Mouse (Mus musculus) lung, postnatal 10 days (tissue): ENCODE data around the gene Safb.
"Not testable (repeated sequence)": the region's sequence is repeated elsewhere in the genome, so short reads cannot be mapped to it uniquely, and the experiment has no call there.

Source experiments
- DNase-seq: peaks from one replicate; pipeline ENCODE4 v3.0.0; 2021

Gene Safb

DNA sequence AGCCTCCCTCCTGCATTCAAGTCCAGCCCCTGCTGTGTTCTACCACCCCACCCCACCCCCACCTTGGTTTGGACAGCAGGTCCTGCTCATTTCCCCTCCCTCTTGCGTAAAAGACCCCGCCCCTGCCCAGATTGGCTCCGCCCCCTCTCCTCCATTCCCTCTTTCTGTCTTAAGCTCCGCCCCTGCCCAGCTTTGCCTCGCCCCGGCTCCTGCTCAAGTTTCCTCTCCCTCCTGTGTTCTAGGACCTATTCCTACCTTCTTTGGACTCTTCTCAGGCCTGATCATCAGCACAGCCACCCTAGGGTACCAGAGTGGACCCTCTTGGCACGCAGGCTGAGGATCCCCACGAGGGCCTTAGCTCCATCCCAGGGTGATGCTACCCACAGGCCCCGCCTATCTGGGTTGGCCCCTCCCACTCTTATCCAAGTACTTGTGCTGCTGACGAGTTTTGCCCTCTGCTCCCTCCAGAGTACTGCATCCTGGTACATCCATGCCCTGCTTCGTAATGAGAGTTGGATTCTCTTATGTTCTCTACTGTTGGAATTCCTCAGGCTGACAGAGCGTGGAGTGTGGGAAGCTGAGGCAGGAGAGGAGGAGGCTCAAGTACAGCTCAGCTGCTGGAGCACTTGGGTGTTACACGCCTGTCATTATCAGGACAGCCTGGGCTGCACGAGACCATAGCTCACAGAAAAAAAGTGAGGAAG is 27.4 kb downstream of the Safb start:
- DNase-seq = peak; percentile 74

DNA sequence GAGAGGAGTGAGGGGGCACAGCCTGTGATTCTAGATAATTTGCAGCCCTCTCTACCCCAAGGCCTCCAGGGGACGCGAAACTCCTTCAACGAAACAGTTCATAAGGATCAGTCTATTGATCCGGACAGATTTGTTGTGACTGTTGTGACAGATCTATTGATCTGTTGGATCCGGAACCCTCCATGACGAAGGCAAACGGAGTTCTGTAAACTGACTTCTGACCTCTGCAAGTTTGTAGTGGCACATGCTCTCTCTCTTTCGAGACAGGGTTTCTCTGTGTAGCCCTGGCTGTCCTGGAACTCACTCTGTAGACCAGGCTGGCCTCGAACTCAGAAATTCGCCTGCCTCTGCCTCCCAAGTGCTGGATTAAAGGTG is 27.9 kb downstream of the Safb start:
- not testable (repeated sequence) for DNase-seq

DNA sequence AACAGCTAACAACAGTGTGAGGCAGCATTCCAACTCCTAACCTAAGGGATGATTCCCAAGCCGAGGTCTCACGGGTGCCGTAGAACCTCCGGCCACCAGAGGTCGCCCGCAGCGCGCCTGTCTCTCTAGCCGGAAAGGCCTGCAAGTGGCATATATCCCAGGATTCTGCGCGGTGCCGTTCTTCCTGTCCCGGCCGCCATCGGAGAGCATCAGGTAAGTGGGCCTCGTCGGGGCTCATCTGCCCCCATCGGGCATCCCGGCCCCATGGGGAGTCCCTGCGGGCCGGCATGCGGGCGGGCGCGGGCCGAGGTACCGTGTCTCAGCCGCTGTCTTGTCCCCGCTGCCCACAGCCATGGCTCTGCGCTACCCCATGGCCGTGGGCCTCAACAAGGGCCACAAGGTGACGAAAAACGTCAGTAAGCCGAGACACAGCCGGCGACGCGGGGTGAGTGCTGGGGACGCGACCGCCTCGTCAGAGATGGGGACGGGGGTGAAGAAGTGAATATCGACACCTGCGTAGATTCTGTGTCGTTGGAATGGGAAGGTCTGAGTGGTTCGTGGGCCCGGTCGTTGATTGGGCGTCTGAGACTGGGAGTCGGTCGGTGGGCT is 28.7 kb downstream of the Safb start, which contains the start of gene Rpl36:
Gene Rpl36, plus strand, starts transcription at position 181 of the 609 bp plus-strand sequence.
- peak; percentile 97 for DNase-seq

DNA sequence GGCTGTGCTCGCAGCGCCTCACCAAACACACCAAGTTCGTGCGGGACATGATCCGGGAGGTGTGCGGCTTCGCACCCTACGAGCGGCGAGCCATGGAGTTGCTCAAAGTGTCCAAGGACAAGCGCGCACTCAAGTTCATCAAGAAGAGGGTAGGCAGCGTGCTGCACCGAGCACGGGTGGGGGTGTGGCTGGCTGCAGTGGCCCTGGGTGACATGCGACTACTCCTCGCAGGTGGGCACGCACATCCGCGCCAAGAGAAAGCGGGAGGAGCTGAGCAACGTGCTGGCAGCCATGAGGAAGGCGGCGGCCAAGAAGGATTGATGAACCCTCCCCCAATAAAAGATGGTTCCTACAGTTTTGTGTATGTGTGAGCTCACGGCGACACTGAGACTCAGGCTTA is 29.3 kb downstream of the Safb start:
- DNase-seq = peak; percentile 32

DNA sequence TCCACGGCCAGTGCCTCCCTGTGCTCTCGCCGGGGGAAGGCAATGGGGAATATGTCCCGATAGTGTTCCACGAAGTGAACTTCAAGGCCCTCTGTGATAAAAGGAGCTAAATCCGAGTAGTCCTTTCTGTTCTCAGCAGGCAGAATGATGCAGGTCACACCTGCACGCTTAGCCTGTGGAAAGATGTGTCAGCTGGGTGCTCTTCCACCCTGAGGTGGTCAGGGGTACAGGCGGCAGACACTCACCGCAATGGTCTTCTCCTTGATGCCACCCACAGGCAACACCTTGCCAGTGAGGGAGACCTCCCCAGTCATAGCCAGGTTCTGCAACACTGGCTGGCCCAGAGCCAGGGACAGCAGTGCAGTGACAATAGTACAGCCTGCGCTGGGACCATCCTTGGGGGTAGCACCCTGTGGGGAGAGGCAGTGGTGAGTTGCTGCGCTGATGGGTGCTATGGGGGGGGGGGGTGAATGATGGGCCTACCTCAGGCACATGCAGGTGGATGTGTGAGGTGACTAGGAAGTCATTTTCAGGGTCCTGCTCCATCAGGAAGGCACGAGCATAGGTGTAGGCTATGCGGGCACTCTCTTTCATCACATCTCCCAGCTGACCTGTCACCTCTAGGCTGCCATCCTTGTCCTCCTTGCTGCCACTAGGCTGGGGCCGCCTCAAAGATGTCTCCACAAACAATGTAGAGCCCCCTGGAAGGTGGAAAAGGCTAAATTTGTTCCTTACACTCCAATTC is 29.9 kb downstream of the Safb start:
- no peak for DNase-seq

DNA sequence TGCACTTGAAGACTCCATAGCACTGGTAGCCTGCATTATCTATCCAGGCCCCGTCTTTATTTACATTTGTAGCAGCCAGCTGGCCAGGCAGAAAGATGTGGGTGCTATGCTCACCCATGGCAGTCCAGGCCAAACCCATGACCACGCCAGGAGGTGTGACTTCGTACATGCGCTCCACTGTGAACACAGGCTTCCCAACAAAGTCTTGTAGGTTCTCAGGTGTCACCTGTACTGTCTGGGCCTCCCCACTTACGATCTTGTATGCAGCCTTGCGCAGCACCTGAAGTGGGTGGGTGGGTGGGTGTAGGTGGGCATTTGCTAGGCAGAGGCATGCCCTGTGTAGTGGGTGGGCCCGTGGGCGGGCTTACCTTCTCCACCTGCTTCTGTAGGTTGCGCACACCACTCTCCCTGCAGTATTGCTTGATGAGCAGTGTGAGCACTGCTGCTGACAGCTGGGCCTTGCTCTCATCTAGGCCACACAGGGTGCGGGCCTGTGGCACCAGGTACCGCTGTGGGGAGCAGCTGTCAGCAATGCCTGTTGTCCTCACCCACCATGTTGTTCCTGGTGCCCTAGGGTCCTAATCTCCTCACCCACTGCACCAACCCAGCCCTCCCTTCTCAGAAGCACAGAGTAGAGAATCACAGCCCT is 30.6 kb downstream of the Safb start:
- no peak for DNase-seq

DNA sequence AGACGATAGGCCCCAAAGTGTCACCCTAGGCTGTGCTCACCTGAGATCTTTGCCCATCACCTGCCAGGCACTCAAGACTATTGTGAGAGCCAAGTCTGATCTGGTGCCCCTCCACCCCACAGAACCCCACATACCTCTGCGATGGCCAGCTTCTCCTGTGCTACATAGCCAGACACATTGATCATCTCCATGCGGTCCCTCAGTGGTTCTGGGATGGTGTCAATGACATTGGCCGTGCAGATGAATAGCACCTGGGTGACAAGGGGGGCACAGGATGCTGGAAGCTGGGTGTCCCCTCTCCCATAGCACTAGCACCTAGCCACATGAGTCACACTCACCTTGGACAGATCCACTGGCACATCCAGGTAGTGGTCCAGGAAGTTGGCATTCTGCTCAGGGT is 31.2 kb downstream of the Safb start:
- no peak for DNase-seq

DNA sequence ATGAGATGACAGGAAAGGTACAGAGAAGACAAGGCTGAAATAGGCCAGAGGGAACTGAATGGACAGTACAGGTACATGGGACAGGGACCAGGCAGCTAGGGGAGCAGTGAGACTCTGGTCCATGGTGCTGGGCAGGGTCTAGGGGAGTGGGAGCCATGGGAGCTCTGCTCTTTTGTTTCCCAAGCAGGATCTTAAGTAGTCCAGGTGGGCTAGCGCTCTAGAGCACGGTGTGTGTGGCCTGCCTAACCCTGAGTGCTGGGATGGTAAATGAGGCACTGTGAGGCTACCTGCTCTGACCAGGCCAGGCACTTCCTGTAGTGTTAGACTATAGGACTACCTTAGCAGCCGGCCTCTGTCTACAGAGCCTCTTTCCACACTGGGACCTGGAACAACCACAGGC is 32.1 kb downstream of the Safb start:
- DNase-seq = no peak

DNA sequence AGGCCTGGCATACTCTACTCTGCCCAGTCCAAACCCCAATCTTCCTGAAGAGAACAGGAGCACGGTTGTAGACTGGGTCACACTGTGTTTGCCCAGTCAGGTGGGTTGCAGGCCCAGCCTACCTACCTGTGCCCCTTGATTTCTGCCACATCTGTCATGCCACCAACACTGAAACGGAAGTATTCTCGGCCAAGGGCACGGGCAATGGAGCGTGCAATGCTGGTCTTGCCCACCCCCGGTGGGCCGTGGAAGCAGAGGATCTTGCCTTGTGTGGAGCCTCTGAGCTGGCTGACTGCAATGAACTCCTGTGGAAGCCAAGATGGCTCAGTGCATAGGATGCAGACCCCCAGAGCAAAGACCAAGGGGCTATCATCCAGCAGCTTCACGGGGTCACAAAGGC is 33.0 kb downstream of the Safb start:
- no peak for DNase-seq

DNA sequence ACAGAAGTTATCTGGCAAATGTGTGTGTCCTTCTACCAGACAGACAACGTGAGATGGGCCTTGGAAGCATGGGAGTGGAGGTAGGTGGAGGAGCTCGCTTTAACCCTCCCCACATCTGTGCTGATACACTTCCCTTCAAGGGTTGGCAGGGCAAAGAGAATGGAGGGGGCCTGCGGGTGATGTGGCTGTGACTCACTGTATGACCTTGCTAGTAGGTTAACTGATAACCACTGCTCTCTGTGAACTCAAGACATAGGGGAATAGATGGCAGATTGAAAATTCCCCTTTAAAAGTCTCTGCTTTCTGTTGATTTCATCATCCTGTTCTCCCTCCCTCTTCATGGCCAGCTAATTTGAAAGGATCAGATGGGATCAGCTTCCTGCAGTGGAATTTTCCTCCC is 40.9 kb downstream of the Safb start:
- no peak for DNase-seq

DNA sequence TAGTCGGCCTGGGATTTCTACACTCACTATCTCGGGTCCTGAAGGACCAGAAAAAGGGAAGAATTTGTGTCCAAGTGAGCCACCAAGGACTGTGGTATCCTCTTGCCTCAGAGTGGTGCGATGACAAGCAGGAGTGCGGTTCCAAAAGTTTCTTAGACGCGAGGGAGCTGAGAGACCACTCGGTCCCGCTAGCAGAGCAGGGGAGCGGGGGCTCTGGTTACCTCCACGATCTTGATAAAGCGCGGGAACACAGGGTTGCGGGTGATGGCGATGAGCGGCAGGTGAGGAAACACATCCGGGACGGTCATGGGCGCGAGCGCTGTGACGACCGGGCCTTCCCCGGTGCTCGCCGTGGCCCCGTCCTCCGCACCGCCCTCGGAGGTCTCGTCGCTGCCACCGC is 41.6 kb downstream of the Safb start:
- DNase-seq = no peak

DNA sequence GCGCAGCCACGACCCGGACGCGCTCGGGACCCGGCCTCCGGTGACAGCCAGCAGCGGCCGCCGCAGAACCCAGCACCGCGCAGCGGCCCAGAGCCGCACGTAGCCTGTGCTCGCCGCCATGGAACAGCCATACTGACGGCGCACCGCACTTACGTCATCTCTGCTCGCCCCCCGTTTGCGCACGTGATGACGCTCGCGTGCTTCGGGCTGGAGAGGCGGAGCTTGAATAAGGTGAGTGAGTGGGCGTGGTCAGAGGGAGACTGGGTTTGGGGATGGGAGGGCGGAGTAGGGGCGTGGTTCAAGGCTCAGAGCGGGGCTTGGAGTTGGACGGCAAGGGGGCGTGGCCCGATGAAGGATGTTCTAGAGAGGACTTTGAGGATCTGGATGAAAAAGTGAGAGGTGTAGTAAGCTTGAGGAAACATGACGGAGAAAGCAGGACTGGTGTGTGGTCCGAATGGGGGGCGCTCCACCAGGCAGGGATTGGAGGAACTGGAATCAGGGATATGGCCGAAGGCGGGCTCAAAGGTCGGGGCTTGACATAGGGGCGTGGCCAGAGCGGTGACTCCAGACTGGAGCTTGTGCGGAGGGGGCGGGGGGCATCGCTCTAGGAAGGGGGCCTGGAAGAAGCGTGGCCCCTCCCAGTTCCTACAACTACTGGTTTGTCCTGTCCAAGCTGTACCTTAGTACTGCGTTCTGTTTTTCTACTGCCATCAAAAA is 42.3 kb downstream of the Safb start, which contains the start of gene Lonp1:
Gene Lonp1, minus strand, starts transcription at position 134 of the 717 bp plus-strand sequence.
- DNase-seq = peak; percentile 98

DNA sequence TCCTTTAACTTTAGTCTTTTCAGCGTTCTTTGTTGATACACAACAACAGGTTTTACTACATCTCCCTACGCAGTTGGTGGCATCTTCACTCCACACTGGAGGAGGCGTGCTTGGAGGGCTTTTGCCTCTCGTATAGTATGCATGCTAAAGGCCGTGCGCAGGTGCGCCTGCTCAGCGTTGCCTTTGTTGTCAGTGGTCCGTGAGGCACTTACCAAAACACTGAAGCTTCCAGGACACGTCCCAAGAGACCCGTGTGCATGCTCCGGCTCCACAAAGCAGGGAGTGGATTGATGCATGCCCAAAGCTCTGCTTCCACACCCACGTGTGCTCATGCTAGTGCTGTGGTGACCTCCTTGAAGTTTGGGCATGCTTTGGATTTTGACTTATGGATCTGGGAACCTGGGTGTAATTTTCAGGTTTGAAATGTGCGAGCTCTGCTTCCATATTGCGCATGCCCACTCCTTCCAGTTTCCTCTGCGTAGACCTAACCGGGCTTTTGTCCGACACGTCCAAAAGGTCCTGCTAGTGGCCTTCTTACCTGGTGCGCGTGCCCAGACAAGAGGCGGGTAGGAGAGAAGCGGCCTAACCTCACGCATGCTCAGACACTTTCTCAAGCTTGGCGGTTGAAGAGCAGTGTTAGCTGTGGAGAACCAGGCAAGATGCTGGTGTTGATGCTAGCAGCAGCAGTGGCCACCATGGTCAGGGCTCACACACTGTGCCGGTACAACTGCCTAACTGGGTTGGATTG is 43.1 kb downstream of the Safb start, which contains the start of gene Catsperd:
Gene Catsperd, plus strand, starts transcription at position 614 of the 748 bp plus-strand sequence.
- peak; percentile 24 for DNase-seq

DNA sequence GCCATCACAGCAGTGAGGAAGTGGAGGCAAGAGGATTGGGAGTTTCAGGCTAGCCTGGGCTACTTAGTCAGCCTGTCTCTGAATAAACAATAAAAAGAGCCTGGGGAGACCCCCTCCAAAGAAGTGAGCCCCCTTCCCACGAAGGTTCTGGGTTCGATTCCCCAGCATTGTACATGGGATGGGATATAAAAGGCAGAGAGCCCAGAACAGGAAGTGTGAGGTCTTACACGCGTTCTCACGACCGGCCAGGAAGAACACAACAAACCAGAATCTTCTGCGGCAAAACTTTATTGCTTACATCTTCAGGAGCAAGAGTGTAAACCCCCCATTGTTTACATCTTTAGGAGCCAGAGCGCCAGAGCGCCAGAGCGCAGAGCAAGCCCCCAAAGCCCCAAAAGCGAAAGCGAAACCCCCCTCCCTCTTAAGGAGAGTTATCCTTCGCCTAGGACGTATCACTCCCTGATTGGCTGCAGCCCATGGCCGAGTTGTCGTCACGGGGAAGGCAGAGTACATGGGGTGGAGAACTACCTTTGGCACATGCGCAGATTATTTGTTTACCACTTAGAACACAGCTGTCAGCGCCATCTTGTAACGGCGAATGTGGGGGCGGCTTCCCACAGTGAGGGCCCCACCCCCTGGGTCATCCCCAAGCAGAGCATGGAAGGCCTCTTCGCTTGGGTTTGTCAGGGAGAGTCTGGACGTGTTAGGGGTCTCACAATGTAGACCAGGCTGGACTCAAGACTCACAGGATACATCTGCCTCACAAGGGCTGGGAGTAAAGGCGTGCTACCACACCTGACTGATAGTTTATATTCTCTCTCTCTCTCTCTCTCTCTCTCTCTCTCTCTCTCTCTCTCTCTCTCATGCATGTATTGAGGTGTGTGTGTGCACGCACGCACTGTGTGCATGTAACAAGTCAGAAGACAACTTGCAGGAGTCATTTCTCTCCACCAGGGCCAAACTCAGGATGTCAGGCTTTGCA is 45.5 kb downstream of the Safb start:
- DNase-seq = not testable (repeated sequence)

DNA sequence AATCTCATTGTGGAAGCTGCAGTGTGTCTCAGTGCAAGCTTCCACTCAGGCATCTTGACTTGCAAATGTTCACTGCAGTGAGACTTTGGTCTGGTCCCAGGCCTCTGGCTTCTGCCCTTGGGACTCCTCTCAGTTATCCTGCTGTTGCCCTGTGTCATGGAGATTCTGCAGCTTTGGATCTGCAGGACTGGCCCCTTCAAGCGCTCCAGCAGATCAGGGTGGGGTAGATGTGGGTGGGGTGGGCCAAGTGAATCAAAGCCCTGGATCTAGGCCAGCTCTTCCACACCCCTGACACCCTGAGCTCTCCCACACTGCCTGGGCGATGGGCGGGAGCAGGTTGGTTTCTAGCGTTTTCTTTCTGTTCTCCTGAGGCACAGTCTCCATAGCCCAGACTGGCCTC is 47.2 kb downstream of the Safb start:
- DNase-seq = no peak

DNA sequence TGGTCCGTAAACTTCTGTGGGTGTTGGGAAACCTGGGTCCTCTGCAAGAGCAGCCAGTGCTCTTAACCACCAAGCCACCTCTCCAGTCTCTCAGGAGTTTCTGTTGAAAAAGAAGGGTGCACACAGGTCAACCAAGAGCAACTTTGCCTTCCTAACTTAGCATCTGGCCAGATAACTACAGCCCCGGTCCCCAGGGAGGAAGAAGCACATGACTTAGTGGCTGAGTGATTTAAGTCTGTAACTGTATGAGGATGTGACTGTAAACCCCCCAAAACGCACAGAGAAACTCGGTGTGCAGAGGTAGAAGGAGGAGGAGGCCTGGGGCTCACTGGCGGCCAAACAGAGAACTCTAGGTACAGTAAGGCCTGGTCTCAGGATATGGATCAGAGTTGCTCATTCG is 49.4 kb downstream of the Safb start:
- DNase-seq = no peak

DNA sequence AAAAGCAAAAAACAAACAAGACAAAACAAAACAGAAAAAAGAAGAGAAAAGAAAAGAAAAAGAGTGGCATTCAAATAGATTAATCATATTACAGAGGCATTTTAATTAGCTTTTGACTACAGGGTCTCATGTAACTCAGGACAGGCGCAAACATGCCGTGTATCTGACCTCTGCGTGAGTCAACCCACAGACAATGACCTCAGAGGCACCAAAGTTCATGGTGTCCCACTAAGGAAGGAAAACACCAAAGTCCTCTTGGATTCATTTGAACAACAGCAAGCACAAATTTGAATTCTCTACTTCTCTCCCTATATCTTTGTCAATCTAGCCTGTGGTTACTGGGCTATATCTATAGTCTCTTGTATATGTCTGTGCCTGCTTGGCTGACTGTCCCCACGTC is 58.6 kb downstream of the Safb start:
- DNase-seq = no peak

DNA sequence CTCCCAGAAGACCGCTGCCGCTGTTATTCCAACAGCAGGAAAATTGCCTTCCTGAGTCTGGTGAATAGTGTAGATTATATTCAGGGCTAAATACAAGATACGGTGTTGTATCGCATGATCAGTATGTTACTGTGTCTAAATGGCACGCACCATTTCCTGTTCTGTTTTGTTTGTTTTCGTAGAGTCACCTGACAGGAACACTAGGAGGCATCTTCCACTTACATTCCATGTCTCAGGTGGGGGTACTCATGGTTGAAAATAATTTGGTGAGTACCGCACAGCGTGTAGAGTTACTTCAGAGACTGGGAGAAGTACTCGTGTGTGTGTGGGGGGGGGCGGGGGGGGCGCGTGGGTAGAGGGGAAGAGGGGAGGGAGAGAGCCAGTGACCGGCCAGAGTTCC is 62.9 kb downstream of the Safb start:
- no peak for DNase-seq

DNA sequence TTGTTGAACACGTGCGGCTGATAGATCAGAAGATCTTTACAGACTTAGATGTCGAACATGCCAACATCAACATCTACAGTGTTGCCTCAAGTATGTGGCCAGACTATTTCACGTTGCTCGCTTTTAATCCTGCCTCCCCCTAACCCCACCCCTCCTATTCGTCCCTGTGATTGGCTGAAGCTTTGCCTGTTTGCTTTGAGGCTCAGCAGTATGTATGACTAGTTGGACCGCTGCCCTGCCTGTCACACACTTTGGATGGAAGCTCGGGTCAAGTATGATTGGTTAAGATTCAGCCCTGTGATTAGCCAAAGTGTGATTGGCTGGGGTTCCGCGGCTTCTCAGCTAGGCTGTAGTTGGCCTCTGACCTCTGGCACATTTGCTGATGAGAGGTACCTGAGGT is 67.2 kb downstream of the Safb start:
- DNase-seq = peak; percentile 22

DNA sequence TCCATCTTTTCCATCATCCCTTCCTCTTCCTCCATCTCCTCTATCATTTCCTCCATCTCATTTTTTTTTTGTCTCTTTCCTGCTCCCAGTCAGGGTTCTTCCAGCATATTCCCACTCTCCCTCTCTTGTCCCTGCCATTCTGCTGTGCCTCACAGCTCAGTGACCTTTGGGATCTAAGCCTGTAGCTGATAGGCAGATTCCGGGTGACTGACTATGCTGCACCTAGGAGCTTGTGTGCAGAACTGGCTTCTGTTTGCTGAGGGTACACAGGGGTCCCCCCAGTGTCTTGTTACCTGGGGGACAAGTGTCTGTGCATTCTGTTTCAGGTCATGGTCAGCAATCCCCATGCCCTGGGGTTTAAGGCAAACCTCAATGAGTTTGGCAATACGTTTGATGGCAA is 70.1 kb downstream of the Safb start:
- DNase-seq = no peak

DNA sequence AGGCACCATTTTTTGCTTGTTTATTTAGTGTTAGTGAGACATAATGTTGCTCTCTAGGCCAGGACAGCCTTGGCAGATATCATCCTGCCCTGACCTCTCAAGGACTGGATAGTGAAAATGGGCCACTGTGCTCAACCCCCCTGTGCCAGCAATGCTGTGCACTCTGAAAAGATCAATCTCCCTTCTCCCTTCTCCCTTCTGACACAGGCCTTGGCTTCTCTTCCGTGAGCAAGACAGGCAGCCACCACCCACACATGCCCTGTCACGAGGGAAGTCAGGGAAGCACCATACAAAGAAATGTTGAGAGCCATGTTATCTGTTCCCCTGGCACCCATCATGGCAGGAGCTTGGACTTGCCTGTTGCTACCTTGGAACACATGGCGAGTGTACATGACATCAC is 70.7 kb downstream of the Safb start:
- no peak for DNase-seq
